Mouse (Mus musculus): ENCODE data around the gene Fndc5.
A peak's percentile ranks its signal among the peaks of the same experiment; 100 is the strongest.

GRCm38 (mm10) chr4:129113083-129113988, 23.5 kb upstream of the Fndc5 start:
- TF ChIP-seq CTCF (IDR thresholded peaks at IDR 0.05; ENCODE audit: extremely low read depth, insufficient read length, insufficient replicate concordance, low read depth, low read length) (peak; percentile 93), POLR2A (IDR thresholded peaks at IDR 0.05; ENCODE audit: low read depth, low read length) (no peak)

All from small intestine, adult 2 months (tissue).